Mouse (Mus musculus) thymus, postnatal 10 days (tissue): ENCODE results near the gene Rassf2.
A peak's percentile ranks its signal among the peaks of the same experiment; 100 is the strongest.

ENCODE experiments used
- DNase-seq, 2 experiments: peaks; one replicate each; pipeline ENCODE4 v3.0.0; 2021; ENCODE audit warnings: low spot score in 2 of 2

Gene Rassf2

DNA sequence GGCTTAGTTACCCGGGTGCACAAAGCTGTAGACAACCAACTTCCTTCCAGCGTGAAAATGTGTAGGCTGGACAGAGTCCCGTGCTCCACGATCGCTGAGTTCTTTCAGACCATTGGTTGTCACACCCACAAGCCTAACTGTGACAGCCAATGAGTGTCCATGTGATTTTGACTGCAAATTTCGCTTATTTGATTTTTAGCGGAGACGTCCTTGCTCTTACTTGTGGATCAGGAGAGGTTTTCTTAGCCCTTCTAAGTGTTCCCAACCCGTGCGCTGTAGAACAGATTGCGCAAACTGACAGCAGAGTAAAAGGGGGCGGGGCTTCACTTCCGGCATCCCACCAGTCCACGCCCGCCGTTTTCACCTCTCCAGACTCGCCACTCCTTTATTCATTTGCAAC lies 74.8 kb downstream of the Rassf2 start:
- DNase-seq: peak in 1 of 2 experiments; percentile 51

- DNase-seq: no peak
Observed at GRCm38 (mm10) chr2:131954835-131955234, 75.2 kb downstream of the Rassf2 start.

GRCm38 (mm10) chr2:131953711-131954110 lies 76.3 kb downstream of the Rassf2 start:
- no peak for DNase-seq

DNA sequence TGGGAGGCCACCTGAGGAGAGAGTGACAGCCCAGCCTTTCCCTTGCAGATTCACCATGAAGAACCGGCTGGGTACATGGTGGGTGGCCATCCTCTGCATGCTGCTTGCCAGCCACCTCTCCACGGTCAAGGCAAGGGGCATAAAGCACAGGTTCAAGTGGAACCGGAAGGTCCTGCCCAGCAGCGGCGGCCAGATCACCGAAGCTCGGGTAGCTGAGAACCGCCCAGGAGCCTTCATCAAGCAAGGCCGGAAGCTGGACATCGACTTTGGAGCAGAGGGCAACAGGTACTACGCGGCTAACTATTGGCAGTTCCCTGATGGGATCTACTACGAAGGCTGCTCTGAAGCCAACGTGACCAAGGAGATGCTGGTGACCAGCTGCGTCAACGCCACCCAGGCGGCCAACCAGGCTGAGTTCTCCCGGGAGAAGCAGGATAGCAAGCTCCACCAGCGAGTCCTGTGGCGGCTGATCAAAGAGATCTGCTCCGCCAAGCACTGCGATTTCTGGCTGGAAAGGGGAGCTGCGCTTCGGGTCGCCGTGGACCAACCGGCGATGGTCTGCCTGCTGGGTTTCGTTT lies 77.0 kb downstream of the Rassf2 start:
- DNase-seq: no peak

DNA sequence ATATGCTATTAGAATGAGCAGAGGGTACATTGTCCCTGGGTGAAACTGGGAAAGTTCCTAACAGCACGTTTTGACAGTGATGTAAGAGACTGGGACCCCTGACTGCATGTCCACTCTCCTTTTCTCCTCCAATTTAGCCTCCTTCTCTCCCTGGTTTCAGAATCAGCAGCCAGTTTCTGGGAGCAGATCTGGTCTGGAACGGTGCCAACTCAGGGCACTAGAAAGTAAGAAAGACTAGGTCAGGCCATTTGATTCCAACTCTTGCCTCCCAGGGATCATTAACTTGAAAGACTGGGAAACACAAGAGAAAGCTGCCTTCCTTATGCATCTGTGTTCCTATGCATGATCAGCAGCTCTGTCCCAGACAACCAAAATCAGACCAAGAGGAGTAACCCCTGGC lies 77.6 kb downstream of the Rassf2 start:
- no peak for DNase-seq

DNA sequence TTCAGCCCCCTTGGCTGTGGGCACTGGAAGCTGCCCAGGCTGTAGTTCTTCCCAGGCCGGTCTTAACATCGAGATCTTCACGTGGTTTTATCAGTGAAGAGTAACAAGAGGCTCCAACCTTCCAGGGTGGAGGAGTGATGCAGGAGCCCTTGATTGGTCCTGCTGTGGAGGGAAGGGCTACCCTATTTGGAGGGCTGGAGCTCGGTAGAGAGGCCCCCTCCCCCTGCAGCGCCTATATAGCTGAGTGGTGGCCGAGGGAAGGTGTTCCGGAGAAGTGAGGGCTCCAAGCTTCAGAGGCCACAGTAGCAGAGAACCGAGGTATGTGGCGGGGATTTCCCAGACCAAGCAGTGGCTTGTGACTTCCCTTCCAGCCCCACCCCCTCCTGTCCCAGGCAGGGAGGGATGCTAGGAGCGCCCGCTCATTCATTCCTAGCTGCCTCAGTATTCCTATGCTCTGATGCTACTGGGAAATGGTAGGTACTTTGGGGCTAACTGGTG lies 79.4 kb downstream of the Rassf2 start, which contains the start of gene Prnd:
Gene Prnd (plus strand): TSS at position 264 of the 498 bp plus-strand sequence.
- DNase-seq: no peak

GRCm38 (mm10) chr2:131949767-131950597 lies 80.1 kb downstream of the Rassf2 start:
- peak in 1 of 2 experiments; percentile 40 for DNase-seq

- DNase-seq: no peak
Observed at GRCm38 (mm10) chr2:131948916-131949639, 81.0 kb downstream of the Rassf2 start.

DNA sequence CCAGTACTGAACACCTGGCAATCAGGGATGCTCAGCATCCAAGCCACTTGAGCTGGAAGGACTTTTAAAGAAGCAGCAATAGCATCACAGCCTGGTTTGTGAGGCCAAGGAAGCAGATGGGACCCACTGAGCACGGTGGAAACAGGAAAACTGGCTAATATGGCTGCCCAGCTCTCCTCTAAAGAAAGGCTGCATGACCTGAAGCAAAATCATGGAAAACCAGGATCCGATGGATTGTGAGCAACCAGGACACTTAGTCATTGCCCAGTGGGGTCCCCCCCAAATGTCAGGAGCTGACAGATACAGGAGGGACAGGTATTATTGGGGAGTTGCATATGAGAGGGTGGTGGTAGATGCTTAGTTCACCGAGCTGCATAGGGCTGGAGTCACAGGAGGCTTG lies 81.9 kb downstream of the Rassf2 start:
- DNase-seq: no peak

DNA sequence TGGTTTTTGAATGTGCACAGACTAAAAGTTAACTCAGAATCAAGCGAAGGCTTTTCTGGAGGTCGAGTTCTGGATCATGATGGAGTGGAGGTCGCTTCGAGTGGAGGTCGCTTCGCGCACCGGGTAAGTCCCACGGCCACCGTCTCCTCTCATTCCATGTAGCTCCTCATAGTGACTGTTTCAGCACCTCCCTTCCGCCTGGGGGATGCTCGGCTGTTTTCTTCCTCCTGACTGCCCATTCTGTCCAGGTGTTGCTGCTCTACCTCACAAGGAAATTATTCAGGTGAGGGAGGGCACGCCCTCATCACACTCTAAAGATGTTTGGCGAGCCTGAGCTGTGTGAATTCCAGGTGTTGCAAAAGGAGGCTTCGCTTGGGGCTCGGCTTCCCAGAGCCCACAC lies 83.7 kb downstream of the Rassf2 start:
- DNase-seq: no peak

DNA sequence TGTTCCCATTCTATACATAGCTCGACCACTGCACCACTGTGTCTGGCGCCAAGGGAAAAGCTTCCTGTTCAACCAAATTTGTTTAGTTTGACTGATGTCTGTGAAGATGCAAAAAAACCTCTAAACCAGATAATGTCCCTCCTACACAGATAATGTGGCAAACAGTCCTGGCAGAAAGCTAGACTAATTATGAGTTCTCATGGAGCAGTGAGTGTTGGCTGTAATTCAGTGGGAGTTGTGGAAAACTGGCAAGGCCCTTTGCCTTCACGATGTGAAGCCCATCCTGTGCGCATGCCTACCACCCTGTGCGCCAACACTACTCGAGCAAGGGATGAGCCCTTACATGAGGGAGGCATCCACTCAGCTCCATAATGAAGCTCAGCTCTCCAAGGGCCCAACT lies 84.3 kb downstream of the Rassf2 start:
- no peak for DNase-seq

DNA sequence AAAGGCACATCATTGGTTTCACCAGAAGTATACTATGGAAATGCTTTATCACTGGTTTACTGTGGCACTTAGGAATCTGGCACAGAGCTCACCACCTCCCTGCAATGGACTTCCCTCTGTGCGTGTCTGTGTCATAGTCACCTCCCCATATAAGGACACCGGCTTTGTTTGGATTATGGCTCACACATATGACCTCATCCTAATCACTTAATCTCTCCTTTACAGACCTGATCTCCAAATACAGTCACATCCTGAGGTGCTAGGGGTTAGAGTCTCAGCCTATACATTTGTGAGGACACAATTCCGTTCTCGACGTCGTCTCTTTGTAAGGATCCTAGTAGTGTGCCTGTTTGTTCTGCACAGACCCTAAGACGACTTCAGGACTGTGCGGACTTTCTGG lies 84.8 kb downstream of the Rassf2 start:
- no peak for DNase-seq

GRCm38 (mm10) chr2:131944370-131944769 lies 85.7 kb downstream of the Rassf2 start:
- DNase-seq: no peak

GRCm38 (mm10) chr2:131941501-131941900 lies 88.6 kb downstream of the Rassf2 start:
- no peak for DNase-seq

- no peak for DNase-seq
Observed at GRCm38 (mm10) chr2:131940506-131940905, 89.6 kb downstream of the Rassf2 start.
